Mouse (Mus musculus): ENCODE data around the gene D630045J12Rik.

The D630045J12Rik gene

DNA sequence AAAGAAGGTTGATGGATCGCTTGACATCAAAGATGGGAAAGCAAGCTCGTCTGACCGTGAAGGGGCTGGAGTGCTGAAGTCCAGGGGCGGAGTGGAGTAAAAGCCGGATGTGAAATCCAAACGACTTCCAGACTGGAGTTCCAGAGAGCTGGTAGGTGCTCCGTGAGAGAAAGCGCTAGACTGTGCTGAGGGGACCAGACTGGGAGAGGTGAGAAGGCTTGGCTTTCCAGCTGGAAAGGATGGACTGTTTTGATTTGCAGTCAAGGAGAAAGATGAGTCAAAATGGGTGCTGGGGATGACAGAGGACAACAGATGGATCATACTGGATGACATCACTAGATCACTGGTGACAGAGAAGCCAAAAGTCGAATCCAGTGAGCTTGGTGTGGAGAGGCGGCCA is 58.5 kb downstream of the D630045J12Rik start:
- in situ Hi-C loops (cut with MboI, MseI): no loop called here

DNA sequence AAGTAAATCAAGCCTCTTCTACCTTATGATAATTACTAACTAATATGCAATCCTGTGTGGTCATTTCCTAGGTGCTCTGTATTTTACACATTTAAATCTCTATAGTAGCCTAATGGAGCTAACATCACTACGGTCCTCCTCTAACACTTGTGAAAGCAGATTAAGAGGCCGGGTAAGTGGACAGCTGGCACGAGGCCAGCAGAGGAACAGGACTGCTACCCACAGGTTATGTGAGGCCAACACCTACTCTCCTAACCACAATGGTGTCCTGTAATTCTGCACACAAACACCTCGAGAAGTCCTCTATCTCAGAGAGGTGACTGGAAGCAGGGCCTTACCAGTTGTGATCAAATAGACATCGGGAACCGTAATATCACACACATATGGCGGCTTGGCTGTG is 59.8 kb downstream of the D630045J12Rik start:
- in situ Hi-C loops (cut with MboI, MseI): no loop called here

DNA sequence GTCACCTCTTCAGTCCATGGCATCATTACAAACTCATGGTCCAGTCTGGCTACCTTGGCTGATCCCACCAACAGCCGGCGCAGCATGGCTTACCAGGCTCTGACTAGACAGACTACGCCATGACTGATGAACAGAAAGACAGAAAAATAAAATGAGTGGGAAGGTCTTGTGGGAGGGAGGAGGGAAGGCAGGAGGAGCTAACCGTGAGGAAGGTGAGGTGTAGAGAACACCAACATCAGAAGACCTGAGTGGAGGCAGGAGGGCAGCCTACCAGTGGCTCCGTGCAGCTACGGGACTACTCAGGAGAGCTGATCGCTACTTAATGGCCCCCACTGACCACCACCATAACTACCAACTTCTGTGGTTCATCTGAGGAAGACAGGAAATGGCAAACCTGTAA is 60.9 kb downstream of the D630045J12Rik start:
- in situ Hi-C loops (cut with MboI, MseI): no loop called here

DNA sequence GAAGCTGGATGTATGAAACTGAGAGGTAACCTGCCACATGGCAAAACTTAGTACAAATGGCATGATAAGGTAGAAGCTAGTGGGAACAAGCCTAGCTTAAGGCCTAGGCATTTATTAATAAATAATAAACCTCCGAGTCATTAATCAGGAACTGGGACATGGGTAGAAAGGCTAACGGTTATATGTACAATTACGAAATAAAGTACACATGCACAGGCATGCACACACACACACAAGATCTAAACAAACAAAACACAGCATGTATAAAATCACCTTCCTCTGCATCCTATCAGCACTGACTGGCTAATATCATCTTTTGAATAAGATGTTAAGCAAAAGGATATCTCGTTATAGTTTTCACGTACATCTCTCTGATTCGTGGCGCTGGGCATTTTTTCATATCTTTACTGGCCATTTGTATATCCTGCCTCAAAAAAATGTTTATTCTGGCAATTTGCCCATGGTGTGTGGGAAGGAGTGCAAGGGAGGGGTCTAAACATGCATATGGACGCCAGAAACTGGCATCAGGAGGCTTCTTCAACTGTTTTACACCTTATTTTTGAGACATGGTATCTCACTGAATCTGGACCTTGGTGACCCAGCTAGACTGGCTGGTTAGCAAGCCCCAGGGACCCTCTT is 67.4 kb downstream of the D630045J12Rik start:
- in situ Hi-C loops (cut with MboI, MseI): no loop called here

DNA sequence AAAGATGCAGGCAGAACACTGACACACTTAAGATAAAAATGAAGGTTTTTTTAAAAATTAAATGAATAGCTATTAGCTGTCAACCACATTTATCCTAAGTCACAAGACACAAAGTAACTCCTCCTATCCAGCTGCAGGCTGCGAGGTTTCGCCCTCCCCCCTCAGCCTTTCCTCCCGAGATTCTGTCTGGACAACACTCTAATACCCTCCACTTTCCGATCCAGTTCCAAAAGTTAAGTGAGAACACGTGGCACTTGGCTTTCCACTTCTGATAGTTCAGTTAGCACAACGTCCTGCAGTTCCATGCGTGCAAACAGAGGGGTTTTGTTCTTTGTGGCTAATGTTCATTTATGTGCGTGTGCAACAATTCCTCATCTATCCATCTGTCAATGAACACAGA is 69.0 kb downstream of the D630045J12Rik start:
- in situ Hi-C loops (cut with MboI, MseI): no loop called here

DNA sequence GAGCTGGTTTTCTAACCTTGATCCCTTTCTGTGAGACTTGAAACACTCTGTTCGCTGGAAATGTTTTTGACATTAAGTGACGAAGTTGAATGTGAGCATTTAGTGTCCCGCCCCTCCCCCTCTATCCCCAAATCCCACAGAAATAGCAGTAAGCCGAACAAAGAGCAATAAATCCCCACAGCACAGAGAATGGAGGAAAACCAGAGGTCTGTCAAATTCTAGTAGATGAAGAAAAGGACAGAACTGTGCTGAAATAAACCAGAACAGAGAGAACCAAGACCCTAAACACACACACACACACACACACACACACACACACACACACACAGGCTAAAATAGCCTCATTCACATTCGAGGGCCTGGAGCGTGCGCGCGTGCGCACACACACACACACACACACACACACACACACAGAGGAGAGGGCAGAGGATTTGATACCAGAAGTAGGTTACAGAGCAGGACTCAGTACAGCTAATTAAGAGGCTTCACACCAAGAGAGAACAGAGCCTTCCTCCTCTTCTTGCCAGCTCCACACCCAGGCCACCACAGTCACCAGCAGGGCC is 72.0 kb downstream of the D630045J12Rik start:
- in situ Hi-C loops (cut with MboI, MseI): no loop called here

DNA sequence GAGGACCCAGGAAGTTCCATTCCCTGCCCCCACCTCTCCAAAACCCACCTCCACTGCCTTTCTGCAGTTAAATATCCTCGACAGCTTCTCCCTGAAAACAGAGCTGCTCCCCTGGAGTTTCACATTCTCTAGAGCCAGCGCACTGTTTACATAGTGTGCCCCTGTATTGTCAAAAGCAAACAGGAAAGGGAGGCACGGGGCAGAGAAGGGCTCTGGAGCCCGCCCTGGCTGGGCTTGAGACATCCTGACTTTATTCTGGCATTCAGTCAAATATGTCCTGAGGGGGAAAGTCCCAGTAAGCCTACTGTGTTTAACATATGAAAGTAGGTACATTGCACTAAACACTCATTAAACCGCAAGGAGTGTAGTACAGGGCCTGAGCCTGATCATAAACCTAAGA is 73.1 kb downstream of the D630045J12Rik start:
- in situ Hi-C loops (cut with MboI, MseI): no loop called here

DNA sequence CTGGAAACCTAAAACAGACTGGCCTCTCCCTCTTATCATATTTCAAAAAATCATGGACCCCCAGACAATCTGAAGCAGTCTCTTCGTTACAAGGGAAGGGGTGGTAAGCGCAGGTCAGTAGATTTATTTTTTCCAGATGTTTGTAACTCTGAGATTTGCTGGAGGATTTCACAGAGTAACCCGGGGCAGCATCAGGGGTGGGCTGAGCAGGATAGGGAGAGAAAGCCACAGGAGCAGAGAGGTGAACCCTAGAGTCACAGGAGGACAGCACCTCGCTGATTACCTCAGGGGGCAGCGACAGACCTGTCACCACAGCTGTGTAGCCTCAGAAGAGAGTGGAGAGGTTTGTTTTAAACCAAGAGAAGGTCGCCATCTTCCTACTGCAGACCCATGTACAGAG is 88.4 kb downstream of the D630045J12Rik start:
- in situ Hi-C loops (cut with MboI, MseI): loop anchor here in 1 of 2 experiments (5.0 to 10.0 kb wide), 2 partner anchors 97 to 239 kb away; no protein-coding TSS in a partner anchor

DNA sequence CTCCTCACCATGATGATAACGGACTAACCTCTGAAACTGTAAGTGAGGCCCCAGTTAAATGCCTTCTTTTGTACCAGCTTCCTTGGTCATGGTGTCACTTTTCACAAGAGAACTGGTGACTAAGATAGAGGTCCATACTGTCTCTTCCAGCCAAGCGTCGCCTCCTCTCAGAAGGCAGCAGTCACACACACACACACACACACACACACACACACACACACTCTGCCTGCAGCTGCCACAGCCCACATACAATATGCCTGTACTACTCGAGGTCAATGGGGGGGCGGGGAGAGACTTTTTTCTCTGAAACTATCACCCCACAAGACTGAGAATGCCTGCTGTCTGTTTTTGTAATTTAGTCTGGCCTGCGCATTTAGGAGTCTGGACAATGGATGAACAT is 89.1 kb downstream of the D630045J12Rik start:
- in situ Hi-C loops (cut with MboI, MseI): loop anchor here in 1 of 2 experiments (5.0 to 10.0 kb wide), 2 partner anchors 98 to 240 kb away; no protein-coding TSS in a partner anchor

DNA sequence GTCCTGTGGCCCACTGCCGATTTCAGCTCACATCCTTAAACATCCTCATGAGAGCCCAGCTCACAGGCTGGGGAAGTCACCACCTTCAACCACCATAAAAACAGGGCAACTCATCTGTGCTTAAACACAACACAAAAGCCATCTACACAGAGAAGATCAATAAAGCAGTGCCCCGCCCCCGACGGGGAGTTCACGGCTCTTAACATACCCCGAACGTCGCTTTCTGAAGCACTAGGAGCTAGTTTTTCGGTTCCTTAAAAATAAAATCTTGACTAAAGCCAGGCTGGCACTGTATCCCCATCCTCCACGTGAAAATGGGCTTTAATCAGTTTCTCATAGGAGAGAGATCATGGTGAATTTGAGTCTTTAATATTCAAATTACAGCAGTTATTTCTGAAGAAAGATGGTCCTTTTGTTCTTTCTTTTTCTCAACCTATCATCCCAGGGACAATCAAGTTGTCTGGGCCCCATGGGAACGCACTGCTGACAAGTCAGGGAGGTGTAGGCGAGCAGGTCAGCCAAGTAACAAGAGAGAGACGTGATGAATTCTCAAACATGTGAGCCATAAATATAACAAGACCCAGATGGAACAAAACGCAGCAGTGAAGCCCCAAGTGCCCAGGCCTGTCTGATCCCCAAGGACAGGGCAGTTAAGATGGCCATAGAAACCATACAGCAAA is 90.8 kb downstream of the D630045J12Rik start:
- in situ Hi-C loops (cut with MboI, MseI): loop anchor here in 1 of 2 experiments (10.0 kb wide), 1 partner anchor 242 kb away; no protein-coding TSS in a partner anchor

DNA sequence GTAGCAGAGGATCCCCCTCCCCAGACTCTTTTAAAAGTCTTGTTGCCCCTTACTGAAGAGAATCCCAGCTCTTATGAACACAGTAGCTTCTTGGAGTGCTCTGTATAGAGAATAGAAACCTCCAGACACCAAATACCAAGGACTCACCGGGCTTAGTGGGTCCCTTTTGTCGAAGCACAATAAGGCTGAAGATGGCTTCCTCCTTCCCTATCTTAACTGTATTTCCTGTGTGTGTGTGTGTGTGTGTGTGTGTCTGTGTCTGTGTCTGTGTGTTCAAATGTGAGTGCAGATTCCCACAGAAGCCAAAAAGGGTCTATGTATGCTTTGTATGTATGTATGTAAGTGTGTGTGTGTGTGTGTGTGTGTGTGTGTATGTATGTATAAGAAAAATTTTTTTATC is 93.3 kb downstream of the D630045J12Rik start:
- in situ Hi-C loops (cut with MboI, MseI): loop anchor here in 1 of 2 experiments (10.0 kb wide), 1 partner anchor 244 kb away; no protein-coding TSS in a partner anchor

DNA sequence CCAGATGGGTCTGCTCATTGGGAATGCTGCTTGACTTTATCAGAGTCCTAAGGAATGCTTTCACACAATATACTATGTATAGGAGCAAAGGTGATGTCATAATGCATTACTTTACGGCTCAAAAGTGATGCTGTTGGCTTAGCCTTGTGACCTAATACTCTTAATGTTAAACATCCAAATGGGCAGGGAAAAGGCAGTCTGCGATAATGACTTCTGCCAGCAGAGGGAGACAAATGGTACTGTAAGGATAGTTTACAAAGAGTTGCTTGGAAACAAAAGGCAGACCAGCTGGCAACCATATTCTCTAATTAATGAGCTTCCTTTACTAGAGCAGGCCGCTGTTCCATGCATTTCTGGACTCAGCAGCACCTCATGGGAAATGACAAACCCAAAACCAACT is 93.7 kb downstream of the D630045J12Rik start:
- in situ Hi-C loops (cut with MboI, MseI): loop anchor here in 1 of 2 experiments (10.0 kb wide), 1 partner anchor 245 kb away; no protein-coding TSS in a partner anchor

DNA sequence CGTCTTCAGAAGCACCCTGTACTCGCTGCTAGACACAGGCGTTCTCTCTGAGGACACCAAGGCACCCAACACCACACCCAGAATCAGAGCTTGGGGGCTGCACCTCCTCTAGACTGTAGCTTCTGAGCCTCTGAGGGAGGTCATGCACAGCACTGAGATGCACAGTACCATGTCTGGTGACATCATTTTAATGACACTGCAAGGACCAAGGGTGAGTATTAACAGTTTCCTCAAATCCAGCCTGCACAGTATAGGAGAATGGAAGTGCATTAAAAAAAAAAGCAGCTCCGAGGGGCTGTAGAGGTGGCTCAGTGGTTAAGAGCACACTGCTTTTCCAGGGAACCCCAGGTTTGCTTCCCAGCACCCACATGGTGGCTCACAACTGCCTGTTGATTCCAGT is 94.2 kb downstream of the D630045J12Rik start:
- in situ Hi-C loops (cut with MboI, MseI): loop anchor here (5.0 to 10.0 kb wide), 3 partner anchors 82 to 135 kb away; partner anchors contain the start of gene Zc3hav1l (in 1 of the 2)

DNA sequence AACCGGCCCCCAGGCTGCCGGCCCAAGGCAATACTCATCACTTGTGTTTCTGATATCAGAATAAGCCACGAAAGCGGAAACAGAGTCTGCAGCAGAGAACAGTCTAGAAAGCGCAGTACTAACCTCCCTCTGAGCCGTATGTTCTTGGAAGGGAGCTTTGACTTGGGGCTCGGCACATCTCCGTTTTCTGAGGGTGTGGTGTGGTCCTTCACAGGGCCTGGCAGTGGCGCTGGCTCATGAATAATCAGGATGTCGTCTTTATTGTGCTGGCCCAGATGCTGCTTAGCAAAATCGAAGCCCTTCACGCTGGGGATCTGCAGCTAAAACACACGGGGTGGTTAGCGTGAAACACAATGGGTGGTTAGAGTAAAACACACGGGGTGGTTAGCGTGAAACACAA is 95.9 kb downstream of the D630045J12Rik start:
- in situ Hi-C loops (cut with MboI, MseI): loop anchor here (5.0 to 10.0 kb wide), 3 partner anchors 81 to 137 kb away; partner anchors contain the start of gene Zc3hav1l (in 1 of the 2)

DNA sequence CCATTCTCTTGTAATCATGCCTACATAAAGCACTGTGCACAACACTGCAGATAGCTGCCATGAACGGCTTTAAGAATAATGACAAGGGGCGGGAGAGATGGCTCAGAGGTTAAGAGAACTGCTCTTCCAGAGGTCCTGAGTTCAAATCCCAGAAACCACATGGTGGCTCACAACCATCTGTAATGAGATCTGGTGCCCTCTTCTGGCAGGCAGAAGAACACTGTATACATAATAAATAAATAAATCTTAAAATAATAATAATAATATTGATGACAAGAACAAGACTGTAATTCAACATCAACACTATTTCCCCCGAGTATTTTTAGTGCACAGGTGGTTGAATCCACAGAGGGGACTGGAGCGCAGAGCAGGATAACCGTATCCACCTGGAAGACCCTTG is 97.6 kb downstream of the D630045J12Rik start:
- in situ Hi-C loops (cut with MboI, MseI): loop anchor here (5.0 to 10.0 kb wide), 3 partner anchors 79 to 139 kb away; partner anchors contain the start of gene Zc3hav1l (in 1 of the 2)

DNA sequence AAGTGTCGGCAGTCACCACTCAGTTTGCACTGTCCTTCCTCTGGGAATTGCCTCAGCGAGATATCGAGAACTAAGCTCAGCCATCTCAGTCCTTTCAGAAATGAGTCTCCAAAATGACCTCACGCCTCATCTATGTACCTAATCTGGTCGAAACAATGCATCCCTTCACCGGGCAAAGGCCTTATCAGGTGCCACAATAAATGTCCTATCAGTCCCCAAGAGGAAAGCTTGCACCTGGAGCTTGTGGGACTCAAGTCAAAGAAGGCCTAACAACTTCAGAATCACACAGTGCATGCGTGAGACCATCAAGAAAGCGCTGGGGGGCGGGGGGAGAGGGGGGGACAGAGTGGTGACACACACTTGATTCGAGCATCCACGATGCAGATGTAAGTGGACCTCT is 101.5 kb downstream of the D630045J12Rik start:
- in situ Hi-C loops (cut with MboI, MseI): loop anchor here in 1 of 2 experiments (10.0 kb wide), 1 partner anchor 142 kb away; the partner anchor contains the start of gene Zc3hav1l

DNA sequence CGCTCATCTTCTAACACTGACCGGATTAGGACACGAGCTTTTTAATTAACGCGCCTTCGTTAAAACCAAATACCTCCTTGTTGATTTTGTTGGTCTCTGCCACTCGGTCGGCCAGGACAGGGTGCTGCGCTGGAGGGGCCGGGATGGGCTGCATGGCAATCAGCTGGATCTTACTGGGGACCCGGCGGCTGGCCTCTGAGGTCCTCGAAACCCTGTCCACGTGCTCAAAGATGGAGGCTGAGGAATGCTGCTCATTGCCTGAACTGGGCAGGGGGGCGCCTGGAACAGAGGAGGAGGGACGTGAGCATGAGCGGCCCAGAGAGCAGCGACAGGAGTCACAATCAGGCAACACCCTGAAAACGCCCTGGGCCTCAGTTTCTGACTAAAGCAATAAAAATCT is 104.3 kb downstream of the D630045J12Rik start:
- in situ Hi-C loops (cut with MboI, MseI): no loop called here

DNA sequence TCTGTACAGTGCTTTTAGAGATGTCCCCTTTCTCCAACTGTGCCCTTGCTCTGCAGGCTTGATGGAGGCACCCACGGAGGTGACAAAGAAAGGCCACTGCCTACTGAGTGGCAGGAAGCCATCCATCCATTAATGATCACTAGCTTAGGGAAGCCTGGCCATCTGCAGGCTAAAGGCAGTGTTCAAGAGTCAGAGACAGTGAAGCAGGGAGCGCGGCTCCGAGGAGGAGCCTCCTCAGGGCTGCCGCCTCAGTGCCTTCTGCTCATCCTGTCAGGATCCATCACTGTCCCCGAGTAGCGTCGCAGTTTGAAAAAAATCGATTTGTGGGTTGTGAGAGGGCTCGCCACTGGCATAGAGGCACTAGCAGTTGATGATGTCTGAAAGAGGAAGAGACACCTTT is 105.2 kb downstream of the D630045J12Rik start:
- in situ Hi-C loops (cut with MboI, MseI): no loop called here

DNA sequence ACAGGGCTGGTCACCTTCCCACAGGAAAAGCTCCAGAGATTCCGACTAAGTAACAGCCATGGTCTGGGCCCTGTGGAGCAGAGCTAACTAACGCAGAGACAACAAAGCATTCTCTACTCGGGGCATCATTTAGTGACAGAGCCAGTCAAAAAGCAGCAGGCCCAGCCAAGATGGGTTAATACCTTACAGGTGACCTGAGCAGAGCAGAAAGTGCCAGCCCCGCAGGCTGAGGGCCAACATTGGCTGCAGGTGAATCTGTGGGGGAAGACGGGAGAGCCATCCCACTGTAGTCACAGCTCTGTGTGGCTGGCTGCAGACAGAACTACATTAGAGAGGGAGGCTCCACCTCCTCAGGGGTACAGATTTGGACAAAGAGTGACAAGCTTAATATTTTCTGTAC is 106.5 kb downstream of the D630045J12Rik start:
- in situ Hi-C loops (cut with MboI, MseI): no loop called here

DNA sequence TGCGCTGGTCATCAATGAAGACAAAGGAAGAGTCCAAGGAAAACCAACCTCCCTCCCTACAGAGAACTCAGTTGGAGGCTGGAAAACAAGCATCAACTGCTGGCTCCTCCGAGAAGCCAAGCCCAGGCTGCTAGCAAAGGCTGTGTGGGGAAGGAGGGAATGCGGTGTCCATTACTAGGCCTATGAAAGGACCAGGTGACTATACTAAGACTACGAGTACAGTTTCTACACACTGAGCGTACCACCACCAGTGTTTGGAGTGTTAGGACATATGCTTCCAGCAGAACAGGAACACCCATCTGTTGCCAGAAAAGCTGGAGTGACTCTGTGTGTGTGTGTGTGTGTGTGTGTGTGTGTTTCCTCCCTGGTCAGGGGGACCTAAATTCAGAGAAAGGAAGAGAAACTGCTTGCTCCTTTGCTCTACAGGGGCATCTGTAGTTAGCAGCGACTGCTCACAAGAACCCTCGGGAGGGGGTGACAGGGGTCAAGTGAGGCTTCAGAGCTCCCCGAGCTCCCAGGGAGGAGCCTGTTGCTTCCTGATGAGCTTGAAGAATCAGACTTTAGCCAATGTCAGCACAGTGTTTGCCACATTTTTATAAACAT is 108.2 kb downstream of the D630045J12Rik start:
- in situ Hi-C loops (cut with MboI, MseI): no loop called here

DNA sequence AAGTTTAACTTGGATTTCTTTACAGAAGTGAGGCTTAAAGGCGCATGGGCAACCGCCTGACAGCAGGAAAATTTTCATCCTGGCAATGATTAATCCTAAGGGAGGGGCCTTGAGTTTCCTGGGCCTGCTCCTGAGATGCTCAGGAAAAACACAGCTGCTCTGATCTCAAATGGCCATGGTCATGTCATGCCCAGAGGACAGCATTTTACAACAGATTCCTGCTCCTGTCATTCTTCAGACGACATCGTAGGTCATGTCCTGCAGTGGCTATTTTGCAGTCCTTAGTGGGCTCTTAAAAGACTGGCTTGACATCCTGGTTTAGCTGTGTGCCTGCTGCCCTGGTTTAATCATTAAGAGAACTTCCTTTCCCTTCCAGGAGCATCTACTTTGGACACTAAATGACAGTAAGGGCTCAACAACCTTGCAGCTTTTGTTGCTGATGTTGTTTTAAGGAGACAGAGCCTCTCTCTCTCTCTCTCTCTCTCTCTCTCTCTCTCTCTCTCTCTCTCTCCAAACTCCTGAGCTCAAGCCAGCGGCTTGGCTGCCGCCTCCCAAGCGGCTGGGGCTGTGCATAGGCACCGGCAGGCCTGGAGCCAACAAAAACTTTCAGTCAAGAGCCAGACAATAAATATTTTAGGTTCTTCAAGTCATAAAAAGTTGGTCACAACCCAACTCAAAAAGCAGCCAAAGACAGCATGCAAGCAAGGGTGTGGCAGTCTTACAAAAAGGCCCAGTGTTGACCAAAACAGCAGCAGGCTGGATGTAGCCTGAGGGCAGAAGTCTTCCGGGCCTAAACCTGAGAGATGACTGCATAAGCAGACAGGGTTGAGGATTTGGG is 109.4 kb downstream of the D630045J12Rik start:
- in situ Hi-C loops (cut with MboI, MseI): no loop called here
